14 mouse cellular contexts compared by ENCODE assay signal in genomic region chr19:30890377-30890776, GRCm38 (mm10).
DNase-seq lines count a peak whose midpoint lies in the region; ATAC-seq lines count a peak whose summit lies in the region.
"Had no signal": no experiment of that assay in that cellular context is flagged by ENCODE, and none has a peak within 500 bp of the region (broad histone marks: within the 10 kb centered on the region; RNA-seq: fewer than 3 reads in every experiment).

No protein-coding gene starts in this region.

- no peaks in the 10 kb centered on the region for H3K36me3 ChIP-seq in limb, embryonic 11.5 days (ENCODE audit: control insufficient read depth, insufficient read depth, low read length)
- no peaks in the 10 kb centered on the region for H3K36me3 ChIP-seq in limb, embryonic 10.5 days
- H3K36me3 ChIP-seq in embryonic facial prominence, embryonic 10.5 days (replicated peaks): no peaks in the 10 kb centered on the region
- H3K36me3 ChIP-seq: heart, embryonic 13.5 days; liver, embryonic 15.5 days; stomach, embryonic 15.5 days had no signal

- ATAC-seq in limb, embryonic 11.5 days (ENCODE audit: insufficient number of reproducible peaks, low FRiP score, low TSS enrichment, low read depth): no peak

- H3K27ac ChIP-seq in limb, embryonic 11.5 days (replicated peaks; ENCODE audit: low read depth, low read length): no peak overlapping the region
- no peak overlapping the region for H3K27ac ChIP-seq in limb, embryonic 10.5 days
- H3K27ac ChIP-seq in embryonic facial prominence, embryonic 10.5 days (replicated peaks): peak overlapping the region; percentile 69
- H3K27ac ChIP-seq: heart, embryonic 13.5 days; liver, embryonic 15.5 days; stomach, embryonic 15.5 days had no signal

- H3K9me3 ChIP-seq in limb, embryonic 11.5 days (ENCODE audit: control insufficient read depth, low read length): no peaks in the 10 kb centered on the region
- no peaks in the 10 kb centered on the region for H3K9me3 ChIP-seq in limb, embryonic 10.5 days (replicated peaks)
- H3K9me3 ChIP-seq in embryonic facial prominence, embryonic 10.5 days: no peaks in the 10 kb centered on the region
- H3K9me3 ChIP-seq: heart, embryonic 13.5 days; liver, embryonic 15.5 days; stomach, embryonic 15.5 days had no signal

- H3K27me3 ChIP-seq in limb, embryonic 11.5 days (ENCODE audit: control insufficient read depth, insufficient read depth, low read length): no peaks in the 10 kb centered on the region
- H3K27me3 ChIP-seq in limb, embryonic 10.5 days (ENCODE audit: low read depth, poor library complexity, severe bottlenecking): no peaks in the 10 kb centered on the region
- no peaks in the 10 kb centered on the region for H3K27me3 ChIP-seq in embryonic facial prominence, embryonic 10.5 days (replicated peaks; ENCODE audit: low read depth, poor library complexity, severe bottlenecking)
- H3K27me3 ChIP-seq: heart, embryonic 13.5 days; liver, embryonic 15.5 days; stomach, embryonic 15.5 days had no signal

- no peaks in the 10 kb centered on the region for H3K4me1 ChIP-seq in limb, embryonic 11.5 days (ENCODE audit: control insufficient read depth, insufficient read depth, low read length)
- peaks cover 6% of the 10 kb centered on the region; the same call in 1 of the 2 replicates for H3K4me1 ChIP-seq in limb, embryonic 10.5 days
- peaks cover 13% of the 10 kb centered on the region for H3K4me1 ChIP-seq in embryonic facial prominence, embryonic 10.5 days
- H3K4me1 ChIP-seq: liver, embryonic 15.5 days; stomach, embryonic 15.5 days had no signal

- peak; percentile 21 for DNase-seq in limb, embryonic 11.5 days (ENCODE audit: low spot score)
- no peak for DNase-seq in limb, embryonic 10.5 days (ENCODE audit: low spot score)
- peak; percentile 22 for DNase-seq in embryonic facial prominence, embryonic 10.5 days (ENCODE audit: low spot score)
- DNase-seq in hindlimb bud, embryonic 11.5 days (ENCODE audit: extremely low spot score, low read depth, low spot score): peak; percentile 12
- peak; percentile 35 for DNase-seq in retina, postnatal 1 day
- no peak for DNase-seq in yolk sac, embryonic 10.5 days (ENCODE audit: low spot score)
- no peak for DNase-seq in cerebellum, adult 11-12 months
- no peak for DNase-seq in adrenal gland, adult 18-20 months (ENCODE audit: low spot score in 2 of 2)
- DNase-seq: adrenal gland, postnatal 36 days; cerebellum, adult 9-11 months; kidney, adult 2 months had no signal

- no peak overlapping the region for H3K9ac ChIP-seq in limb, embryonic 11.5 days (ENCODE audit: low read length)
- H3K9ac ChIP-seq: heart, embryonic 13.5 days; liver, embryonic 15.5 days; stomach, embryonic 15.5 days had no signal

- no peak overlapping the region for H3K4me3 ChIP-seq in limb, embryonic 11.5 days (ENCODE audit: low read depth, low read length)
- no peak overlapping the region for H3K4me3 ChIP-seq in limb, embryonic 10.5 days
- H3K4me3 ChIP-seq in embryonic facial prominence, embryonic 10.5 days: no peak overlapping the region
- H3K4me3 ChIP-seq: heart, embryonic 13.5 days; liver, embryonic 15.5 days; stomach, embryonic 15.5 days had no signal

- no peak overlapping the region for H3K4me2 ChIP-seq in limb, embryonic 11.5 days (ENCODE audit: low read depth, severe bottlenecking)
- H3K4me2 ChIP-seq: heart, embryonic 13.5 days; liver, embryonic 15.5 days; stomach, embryonic 15.5 days had no signal

- WGBS in limb, embryonic 11.5 days: 80% methylated on average over 2 of the region's 2 CpGs
- WGBS in limb, embryonic 10.5 days: 90% methylated on average over 2 of the region's 2 CpGs
- WGBS in embryonic facial prominence, embryonic 10.5 days: 74% methylated on average over 2 of the region's 2 CpGs

Comparison
In these comparisons a context has a peak if more than half of its experiments do, and no peak if none do; other contexts are left out.
1. DNase-seq: peak in limb, embryonic 11.5 days (single experiment), embryonic facial prominence, embryonic 10.5 days (single experiment), hindlimb bud, embryonic 11.5 days (single experiment) and retina, postnatal 1 day (single experiment); none in limb, embryonic 10.5 days (single experiment), yolk sac, embryonic 10.5 days (single experiment), cerebellum, adult 11-12 months (single experiment) and adrenal gland, adult 18-20 months (0 of 2).